Mouse (Mus musculus) lung, embryonic 14.5 days (tissue): ENCODE measurements at regions not wholly inside any gene's neighbourhood (a gene's known extent, or its start where the extent isn't known, plus 50 kb on each side); places are given as distances from the start of the nearest gene placed in this dataset.

Experiments used
- ATAC-seq: fragments of 200-750 bp; cut with Nextera tagmentation; 2 replicates; pipeline ENCODE4 v1.8.0; 2017; ENCODE audit warnings: mild to moderate bottlenecking, moderate TSS enrichment, moderate library complexity; ENCODE audit not compliant: insufficient read depth
- DNase-seq: peaks from one replicate; pipeline ENCODE4 v3.0.0-alpha.2; 2015
- H3K27ac ChIP-seq: fragments of 300-500 bp; sonication (generic); 2 replicates; pipeline ENCODE4 v1.5.1; 2014; ENCODE audit warnings: low read depth, mild to moderate bottlenecking, moderate library complexity
- H3K27me3 ChIP-seq: fragments of 300-500 bp; sonication (generic); 2 replicates; pipeline ENCODE4 v1.6.1; 2014; ENCODE audit warnings: low read length, control low read depth; ENCODE audit not compliant: insufficient read depth
- H3K36me3 ChIP-seq: fragments of 300-500 bp; sonication (generic); 2 replicates; pipeline ENCODE4 v1.6.1; 2014; ENCODE audit warnings: control low read depth; ENCODE audit not compliant: insufficient read depth
- H3K4me1 ChIP-seq: fragments of 300-500 bp; sonication (generic); 2 replicates; pipeline ENCODE4 v1.6.1; 2014; ENCODE audit warnings: antibody characterized with exemption, control low read depth; ENCODE audit not compliant: insufficient read depth
- H3K4me2 ChIP-seq: fragments of 300-500 bp; sonication (generic); 2 replicates; pipeline ENCODE4 v1.6.1; 2014; ENCODE audit warnings: mild to moderate bottlenecking
- H3K4me3 ChIP-seq: fragments of 300-500 bp; sonication (generic); 2 replicates; pipeline ENCODE4 v1.5.1; 2014; ENCODE audit warnings: low read depth, low read length
- H3K9ac ChIP-seq: fragments of 300-500 bp; sonication (generic); 2 replicates; pipeline ENCODE4 v1.6.1; 2014
- H3K9me3 ChIP-seq: fragments of 300-500 bp; sonication (generic); 2 replicates; pipeline ENCODE4 v1.6.1; 2016; ENCODE audit warnings: low read depth, low read length, control low read depth
- CTCF ChIP-seq: IDR thresholded peaks from 2 replicates; pipeline ENCODE4 v1.5.1; 2016; ENCODE audit warnings: antibody characterized with exemption, low read depth
- WGBS: fragments of 180-500 bp; shearing (Covaris S2); extraction: QIAGEN DNeasy Blood & Tissue Kit; methylation state at CpG from one replicate; pipeline ENCODE4 v1.1.7; 2014; 5-methylcytosine and 5-hydroxymethylcytosine counted together

DNA sequence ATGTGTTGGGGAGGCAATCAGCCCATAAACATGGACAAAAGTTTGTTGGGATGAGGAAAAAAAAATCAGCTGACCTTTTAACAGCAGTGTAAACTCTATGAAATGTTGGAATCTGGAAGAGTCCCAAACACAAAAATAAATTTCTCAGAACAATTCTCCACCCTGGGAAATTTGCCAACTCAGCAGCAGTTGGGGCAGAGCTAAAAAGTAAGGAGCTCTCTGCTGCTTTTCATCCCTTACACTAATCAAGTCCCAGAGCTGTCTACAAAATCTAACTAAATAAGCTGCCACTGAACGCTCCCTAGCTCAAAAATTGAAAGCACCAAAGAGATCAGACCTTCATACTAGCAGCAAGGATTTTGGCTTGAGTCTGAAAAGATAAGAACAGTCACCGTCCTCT is 176.6 kb upstream of the Egflam start:
- Histone ChIP-seq H3K4me3 (no peak overlapping the region), H3K4me1 (no peaks in the 10 kb centered on the region), H3K9me3 (no peaks in the 10 kb centered on the region), H3K27me3 (no peaks in the 10 kb centered on the region), H3K4me2 (no peak overlapping the region), H3K9ac (no peak overlapping the region), H3K27ac (no peak overlapping the region; the same call in 1 of the 2 replicates), H3K36me3 (no peaks in the 10 kb centered on the region)
- peak; percentile 88 for ATAC-seq
- DNase-seq: peak; percentile 94
- TF ChIP-seq CTCF: no peak
- whole genome bisulfite sequencing: 35% methylated on average over 2 of the region's 2 CpGs

DNA sequence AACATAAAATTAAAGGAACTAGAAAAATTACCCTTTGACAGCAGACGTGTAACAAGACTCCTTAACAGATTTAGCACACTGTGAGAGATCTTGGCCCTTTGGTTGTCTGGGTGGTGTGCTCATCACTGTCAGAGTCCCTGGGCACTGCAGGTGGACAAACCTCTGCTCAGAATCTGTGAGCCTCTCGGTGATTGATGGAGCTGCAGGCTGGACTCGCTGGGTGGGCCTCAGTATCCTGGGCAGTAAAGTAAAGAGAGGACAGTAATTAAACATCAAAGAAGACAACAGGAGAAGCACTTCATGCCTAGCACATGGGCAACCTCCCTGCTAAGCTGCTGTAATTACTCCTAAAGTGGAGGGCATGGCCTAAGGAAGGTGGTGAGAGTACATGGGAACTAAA is 180.2 kb upstream of the Egflam start:
- H3K4me3 ChIP-seq: no peak overlapping the region
- no peaks in the 10 kb centered on the region for H3K27me3 ChIP-seq
- no peak for ATAC-seq
- no peak overlapping the region for H3K4me2 ChIP-seq
- TF ChIP-seq CTCF: no peak
- DNase-seq: no peak
- no peak overlapping the region for H3K27ac ChIP-seq
- no peaks in the 10 kb centered on the region for H3K36me3 ChIP-seq
- H3K9ac ChIP-seq: no peak overlapping the region
- H3K4me1 ChIP-seq: no peaks in the 10 kb centered on the region
- WGBS: 31% methylated on average over 3 of the region's 3 CpGs
- H3K9me3 ChIP-seq: no peaks in the 10 kb centered on the region

DNA sequence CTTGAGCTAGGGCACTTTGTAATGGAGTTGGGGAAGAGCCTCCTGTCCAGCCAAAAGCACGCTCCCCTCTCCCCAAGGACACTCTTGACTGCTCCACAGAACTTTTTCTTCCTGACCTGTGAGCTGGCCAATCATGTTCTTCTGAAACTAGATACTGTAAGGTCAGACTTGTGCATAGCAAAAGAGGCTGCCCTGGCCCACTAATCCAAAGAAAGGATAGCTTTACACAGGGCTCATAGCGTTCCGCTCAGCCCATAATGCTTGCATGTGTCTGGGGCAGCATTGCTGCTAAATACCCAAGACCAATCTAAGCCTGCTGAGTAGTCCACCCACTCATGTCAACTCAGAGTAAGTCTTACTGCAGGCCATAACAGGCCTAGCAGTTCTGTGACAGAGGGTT is 189.0 kb upstream of the Egflam start:
- ATAC-seq: no peak
- Histone ChIP-seq H3K4me3 (no peak overlapping the region), H3K4me1 (no peaks in the 10 kb centered on the region), H3K27ac (no peak overlapping the region), H3K4me2 (no peak overlapping the region), H3K9ac (no peak overlapping the region), H3K36me3 (no peaks in the 10 kb centered on the region), H3K27me3 (no peaks in the 10 kb centered on the region), H3K9me3 (no peaks in the 10 kb centered on the region)
- DNase-seq: no peak
- WGBS: 90% methylated on average over 3 of the region's 3 CpGs
- no peak for TF ChIP-seq CTCF

DNA sequence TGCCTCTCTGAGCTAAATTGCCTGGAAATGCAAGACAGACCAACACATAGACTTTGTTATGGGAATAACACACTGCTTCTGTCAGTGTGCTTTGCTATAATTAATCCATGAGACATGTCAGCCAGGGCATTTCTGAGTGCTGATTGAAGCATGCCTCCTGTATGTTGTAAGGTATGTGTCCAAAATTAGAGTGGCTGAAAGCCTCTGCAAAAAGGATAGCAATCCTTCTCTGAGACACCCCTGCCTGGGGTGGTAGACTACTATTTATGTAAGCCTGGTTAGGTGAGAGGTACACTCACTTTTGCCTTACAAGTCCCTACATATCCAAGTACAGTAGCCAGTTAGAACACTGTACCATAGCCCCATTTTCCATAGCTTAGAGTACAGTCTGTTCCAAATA is 193.3 kb upstream of the Egflam start:
- DNase-seq (no peak), ATAC-seq (no peak)
- H3K4me2 ChIP-seq: no peak overlapping the region
- H3K27ac ChIP-seq: no peak overlapping the region
- H3K4me3 ChIP-seq: no peak overlapping the region
- H3K4me1 ChIP-seq: no peaks in the 10 kb centered on the region
- H3K9ac ChIP-seq: no peak overlapping the region
- no peaks in the 10 kb centered on the region for H3K27me3 ChIP-seq
- no peaks in the 10 kb centered on the region for H3K9me3 ChIP-seq
- TF ChIP-seq CTCF: no peak
- H3K36me3 ChIP-seq: no peaks in the 10 kb centered on the region

DNA sequence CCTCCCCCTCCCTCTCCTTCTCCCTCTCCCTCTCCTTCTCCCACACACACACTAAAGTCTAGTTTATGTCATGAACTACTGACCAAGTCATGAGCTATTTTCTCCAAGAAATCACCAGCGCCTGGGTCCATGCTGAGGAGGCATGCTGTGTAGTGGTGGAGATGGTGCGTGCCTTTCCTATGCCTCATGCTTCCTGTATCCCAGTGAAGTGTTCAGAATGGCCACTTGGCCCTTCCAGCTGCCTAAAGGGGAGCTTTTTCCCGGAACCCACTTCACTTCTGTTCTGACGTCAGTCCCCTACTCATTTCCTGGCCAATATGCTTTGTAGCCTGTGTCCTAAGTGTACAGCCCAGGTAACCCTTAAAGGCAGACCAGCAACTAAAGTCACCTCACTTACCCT is 199.1 kb upstream of the Egflam start:
- ATAC-seq: no peak; the same call in 1 of the 2 replicates
- H3K4me2 ChIP-seq: no peak overlapping the region

DNA sequence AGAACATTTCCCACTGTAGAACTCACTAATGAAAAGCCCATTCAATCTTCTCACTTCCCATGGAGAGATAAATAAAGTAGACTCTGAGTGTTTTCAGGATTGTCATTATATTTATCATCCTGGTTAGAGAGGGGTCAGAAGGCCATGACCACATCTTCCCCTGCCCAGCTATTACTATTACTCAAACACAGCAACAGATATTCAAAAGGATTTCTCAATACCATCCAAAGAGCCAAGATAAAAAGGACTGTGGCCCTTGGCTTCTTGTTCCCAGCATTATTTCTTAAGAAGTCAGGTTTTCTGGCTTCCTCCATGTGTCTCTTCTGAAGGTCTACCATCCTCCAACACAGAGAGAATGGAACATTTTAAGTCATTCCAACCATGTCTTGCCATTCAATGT is 199.6 kb upstream of the Egflam start:
- no peaks in the 10 kb centered on the region for H3K27me3 ChIP-seq
- H3K4me1 ChIP-seq: no peaks in the 10 kb centered on the region
- DNase-seq (no peak), ATAC-seq (no peak)
- no peak for TF ChIP-seq CTCF
- no peak overlapping the region for H3K27ac ChIP-seq
- no peak overlapping the region for H3K9ac ChIP-seq
- H3K4me3 ChIP-seq: no peak overlapping the region
- H3K9me3 ChIP-seq: no peaks in the 10 kb centered on the region
- H3K4me2 ChIP-seq: no peak overlapping the region
- H3K36me3 ChIP-seq: no peaks in the 10 kb centered on the region

More for the DNA sequence above, 199.1 kb upstream of the Egflam start:
- no peaks in the 10 kb centered on the region for H3K4me1 ChIP-seq
- no peaks in the 10 kb centered on the region for H3K27me3 ChIP-seq
- DNase-seq: no peak
- TF ChIP-seq CTCF: no peak
- H3K9ac ChIP-seq: no peak overlapping the region
- no peaks in the 10 kb centered on the region for H3K36me3 ChIP-seq
- no peak overlapping the region for H3K27ac ChIP-seq
- H3K4me3 ChIP-seq: no peak overlapping the region
- no peaks in the 10 kb centered on the region for H3K9me3 ChIP-seq
- 60% methylated on average over 4 of the region's 4 CpGs for WGBS

DNA sequence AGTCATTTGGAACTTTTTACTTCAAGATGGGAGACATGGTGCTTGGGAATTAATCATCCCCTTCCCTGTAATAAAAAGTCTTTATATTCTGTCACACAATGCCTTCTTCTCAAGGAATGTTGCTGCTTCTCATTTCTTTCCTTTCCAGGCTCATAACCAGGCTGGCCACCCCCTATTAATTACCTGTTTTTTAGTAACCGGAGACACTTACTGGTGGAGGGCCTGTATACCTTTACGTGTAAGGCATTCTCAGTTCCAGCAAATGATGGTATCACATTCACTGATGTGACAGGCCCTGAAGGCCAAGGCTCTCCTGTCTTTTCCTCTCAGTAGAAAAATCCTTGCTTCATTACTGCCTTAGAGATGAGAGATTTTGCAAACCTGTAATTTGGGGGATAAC is 203.3 kb upstream of the Egflam start:
- H3K9me3 ChIP-seq: no peaks in the 10 kb centered on the region
- H3K36me3 ChIP-seq: no peaks in the 10 kb centered on the region
- H3K4me1 ChIP-seq: no peaks in the 10 kb centered on the region
- no peak overlapping the region for H3K4me2 ChIP-seq
- 92% methylated on average over 2 of the region's 2 CpGs for WGBS
- no peak overlapping the region for H3K27ac ChIP-seq
- no peak for DNase-seq
- H3K27me3 ChIP-seq: no peaks in the 10 kb centered on the region
- ATAC-seq: no peak
- H3K9ac ChIP-seq: no peak overlapping the region
- TF ChIP-seq CTCF: no peak
- H3K4me3 ChIP-seq: no peak overlapping the region

DNA sequence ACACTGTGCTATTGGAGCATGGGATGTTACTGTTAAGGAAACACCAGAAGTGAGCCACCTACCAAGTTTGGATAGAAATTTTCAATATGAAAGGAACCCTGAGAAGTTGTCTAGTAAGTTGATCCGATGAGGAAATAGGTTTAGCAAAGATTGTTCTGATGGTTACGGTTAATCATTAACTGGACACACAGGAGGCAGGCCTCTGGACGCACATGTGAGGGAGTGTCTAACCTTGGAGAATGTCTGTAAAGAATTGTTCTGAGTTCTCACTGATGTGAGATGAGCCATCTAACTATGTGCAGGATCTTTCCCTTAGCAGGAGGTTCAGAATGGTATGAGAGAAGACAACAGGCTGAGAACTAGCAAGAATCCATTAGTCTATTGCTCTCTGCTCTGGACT is 205.8 kb upstream of the Gdnf start:
- no peak for ATAC-seq
- WGBS: 77% methylated on average over 3 of the region's 3 CpGs
- DNase-seq: no peak
- H3K4me2 ChIP-seq: no peak overlapping the region
- no peak for TF ChIP-seq CTCF
- no peaks in the 10 kb centered on the region for H3K9me3 ChIP-seq
- H3K36me3 ChIP-seq: no peaks in the 10 kb centered on the region
- H3K9ac ChIP-seq: no peak overlapping the region
- H3K27ac ChIP-seq: no peak overlapping the region
- H3K4me3 ChIP-seq: no peak overlapping the region
- H3K27me3 ChIP-seq: no peaks in the 10 kb centered on the region
- H3K4me1 ChIP-seq: no peaks in the 10 kb centered on the region
